Mouse (Mus musculus): ENCODE results near the gene Hhip. TPM values are rescaled to one million over a fixed set of nuclear protein-coding genes. Genes with fewer than 3 reads are reported as not detected.

The Hhip gene
- polyA plus RNA-seq, 1 experiment from 2014 or later = 0.65 TPM

- Histone ChIP-seq H3K36me3 (no peaks in the 10 kb centered on the region), H3K9ac (replicated peaks) (no peak overlapping the region), H3K27me3 (no peaks in the 10 kb centered on the region), H3K27ac (replicated peaks) (no peak overlapping the region), H3K4me3 (no peak overlapping the region), H3K4me1 (no peaks in the 10 kb centered on the region), H3K4me2 (replicated peaks) (no peak overlapping the region), H3K9me3 (no peaks in the 10 kb centered on the region)
- ATAC-seq (replicated peaks) = no peak
- 47% methylated on average over 2 of the region's 2 CpGs for WGBS
Observed at GRCm38 (mm10) chr8:79984946-79985345, 72.9 kb downstream of the Hhip start.

GRCm38 (mm10) chr8:79982144-79982543, 75.7 kb downstream of the Hhip start:
- H3K9ac ChIP-seq (replicated peaks) = no peak overlapping the region
- ATAC-seq (replicated peaks) = no peak
- H3K4me3 ChIP-seq = no peak overlapping the region
- H3K4me2 ChIP-seq (replicated peaks) = no peak overlapping the region
- H3K36me3 ChIP-seq = no peaks in the 10 kb centered on the region
- H3K27me3 ChIP-seq = no peaks in the 10 kb centered on the region
- no peaks in the 10 kb centered on the region for H3K9me3 ChIP-seq
- no peaks in the 10 kb centered on the region for H3K4me1 ChIP-seq
- 74% methylated on average over 4 of the region's 4 CpGs for WGBS
- H3K27ac ChIP-seq (replicated peaks) = no peak overlapping the region

- Histone ChIP-seq H3K4me2 (replicated peaks) (no peak overlapping the region), H3K9ac (replicated peaks) (no peak overlapping the region), H3K27me3 (no peaks in the 10 kb centered on the region), H3K36me3 (no peaks in the 10 kb centered on the region), H3K4me3 (no peak overlapping the region), H3K4me1 (peaks cover 3% of the 10 kb centered on the region; the same call in 1 of the 2 replicates), H3K27ac (replicated peaks) (no peak overlapping the region), H3K9me3 (no peaks in the 10 kb centered on the region)
- WGBS = 28% methylated on average over 6 of the region's 6 CpGs
- no peak for ATAC-seq (replicated peaks)
Observed at GRCm38 (mm10) chr8:79966159-79966558, 91.6 kb downstream of the Hhip start.

- Histone ChIP-seq H3K4me1 (no peaks in the 10 kb centered on the region), H3K36me3 (no peaks in the 10 kb centered on the region), H3K9ac (replicated peaks) (no peak overlapping the region), H3K9me3 (no peaks in the 10 kb centered on the region), H3K27ac (replicated peaks) (no peak overlapping the region), H3K27me3 (no peaks in the 10 kb centered on the region), H3K4me2 (replicated peaks) (no peak overlapping the region), H3K4me3 (no peak overlapping the region)
- no peak for ATAC-seq (replicated peaks)
- 5% methylated on average over 3 of the region's 3 CpGs for WGBS
Observed at GRCm38 (mm10) chr8:79952857-79953256, 104.9 kb downstream of the Hhip start.

- H3K27me3 ChIP-seq = no peaks in the 10 kb centered on the region
- no peak for ATAC-seq (replicated peaks)
Observed at GRCm38 (mm10) chr8:79950376-79950775, 107.4 kb downstream of the Hhip start.

GRCm38 (mm10) chr8:79945501-79946076, 112.2 kb downstream of the Hhip start:
- H3K36me3 ChIP-seq = no peaks in the 10 kb centered on the region
- ATAC-seq (replicated peaks) = no peak
- no peaks in the 10 kb centered on the region for H3K9me3 ChIP-seq
- no peaks in the 10 kb centered on the region for H3K4me1 ChIP-seq
- 86% methylated on average over 9 of the region's 9 CpGs for WGBS
- H3K4me3 ChIP-seq = no peak overlapping the region
- H3K9ac ChIP-seq (replicated peaks) = no peak overlapping the region
- H3K4me2 ChIP-seq (replicated peaks) = no peak overlapping the region
- no peaks in the 10 kb centered on the region for H3K27me3 ChIP-seq
- no peak overlapping the region for H3K27ac ChIP-seq (replicated peaks)

More at GRCm38 (mm10) chr8:79950376-79950775, 107.4 kb downstream of the Hhip start:
- Histone ChIP-seq H3K4me1 (no peaks in the 10 kb centered on the region), H3K4me2 (replicated peaks) (no peak overlapping the region), H3K9ac (replicated peaks) (no peak overlapping the region), H3K9me3 (no peaks in the 10 kb centered on the region), H3K4me3 (no peak overlapping the region), H3K27ac (replicated peaks) (no peak overlapping the region), H3K36me3 (no peaks in the 10 kb centered on the region)
- 89% methylated on average over 3 of the region's 3 CpGs for WGBS

GRCm38 (mm10) chr8:79941070-79941469, 116.7 kb downstream of the Hhip start:
- H3K4me3 ChIP-seq = no peak overlapping the region
- H3K27ac ChIP-seq (replicated peaks) = no peak overlapping the region
- 92% methylated on average over 5 of the region's 5 CpGs for WGBS
- H3K27me3 ChIP-seq = no peaks in the 10 kb centered on the region
- ATAC-seq (replicated peaks) = no peak
- H3K4me2 ChIP-seq (replicated peaks) = no peak overlapping the region
- H3K9me3 ChIP-seq = no peaks in the 10 kb centered on the region
- no peak overlapping the region for H3K9ac ChIP-seq (replicated peaks)
- no peaks in the 10 kb centered on the region for H3K36me3 ChIP-seq
- no peaks in the 10 kb centered on the region for H3K4me1 ChIP-seq

- Histone ChIP-seq H3K27ac (replicated peaks) (no peak overlapping the region), H3K9ac (replicated peaks) (no peak overlapping the region), H3K4me3 (no peak overlapping the region), H3K4me2 (replicated peaks) (no peak overlapping the region), H3K36me3 (no peaks in the 10 kb centered on the region), H3K4me1 (no peaks in the 10 kb centered on the region), H3K27me3 (no peaks in the 10 kb centered on the region), H3K9me3 (no peaks in the 10 kb centered on the region)
- 56% methylated on average over 9 of the region's 9 CpGs for WGBS
- no peak for ATAC-seq (replicated peaks)
Observed at GRCm38 (mm10) chr8:79936856-79937445, 120.9 kb downstream of the Hhip start.

GRCm38 (mm10) chr8:79935793-79936192, 122.0 kb downstream of the Hhip start:
- WGBS = 61% methylated on average over 7 of the region's 7 CpGs
- Histone ChIP-seq H3K4me3 (no peak overlapping the region), H3K27ac (replicated peaks) (no peak overlapping the region), H3K36me3 (no peaks in the 10 kb centered on the region), H3K4me1 (no peaks in the 10 kb centered on the region), H3K9me3 (no peaks in the 10 kb centered on the region), H3K27me3 (no peaks in the 10 kb centered on the region), H3K4me2 (replicated peaks) (no peak overlapping the region), H3K9ac (replicated peaks) (no peak overlapping the region)
- ATAC-seq (replicated peaks) = no peak

GRCm38 (mm10) chr8:79929202-79929601, 128.6 kb downstream of the Hhip start:
- no peak for ATAC-seq (replicated peaks)
- no peaks in the 10 kb centered on the region for H3K36me3 ChIP-seq
- no peak overlapping the region for H3K9ac ChIP-seq (replicated peaks)
- no peaks in the 10 kb centered on the region for H3K27me3 ChIP-seq
- WGBS = 71% methylated on average over 4 of the region's 4 CpGs
- H3K4me1 ChIP-seq = no peaks in the 10 kb centered on the region
- H3K4me2 ChIP-seq (replicated peaks) = no peak overlapping the region
- H3K9me3 ChIP-seq = no peaks in the 10 kb centered on the region
- no peak overlapping the region for H3K27ac ChIP-seq (replicated peaks)
- no peak overlapping the region for H3K4me3 ChIP-seq

- ATAC-seq (replicated peaks) = no peak
- Histone ChIP-seq H3K4me3 (no peak overlapping the region), H3K9me3 (no peaks in the 10 kb centered on the region), H3K9ac (replicated peaks) (no peak overlapping the region), H3K4me2 (replicated peaks) (no peak overlapping the region), H3K27me3 (no peaks in the 10 kb centered on the region), H3K4me1 (no peaks in the 10 kb centered on the region), H3K36me3 (no peaks in the 10 kb centered on the region), H3K27ac (replicated peaks) (no peak overlapping the region)
- WGBS = 79% methylated on average over 7 of the region's 7 CpGs
Observed at GRCm38 (mm10) chr8:79917211-79917610, 140.6 kb downstream of the Hhip start.
